Comparison of ENCODE assay signal across 18 mouse cellular contexts in genomic region chr13:62901139-62901538, GRCm38 (mm10). TPM values are rescaled to one million over a fixed set of nuclear protein-coding genes. Genes with fewer than 3 reads are reported as not detected.
DNase-seq lines count a peak whose midpoint lies in the region; ATAC-seq lines count a peak whose summit lies in the region.
"Had no signal": no experiment of that assay in that cellular context is flagged by ENCODE, and none has a peak within 500 bp of the region (broad histone marks: within the 10 kb centered on the region; RNA-seq: fewer than 3 reads in every experiment).

No protein-coding gene starts in this region.

- ATAC-seq in megakaryocyte, adult 5-6 weeks (ENCODE audit: poor library complexity, severe bottlenecking), result peak; percentile 47
- ATAC-seq: forebrain, embryonic 13.5 days; forebrain, embryonic 15.5 days; forebrain, postnatal 0 days had no signal

- intact Hi-C loops in heart, postnatal 10 days (cut with DNase I), result no loop called here

- peak; percentile 30 for DNase-seq in heart, adult 11 months
- DNase-seq in heart, postnatal 10 days, result no peak
- DNase-seq in 416B (ENCODE audit: low read depth), result peak; percentile 17
- no peak for DNase-seq in urinary bladder, postnatal 4 days (ENCODE audit: low spot score in 2 of 2)
- no peak for DNase-seq in kidney, adult 8-10 months
- DNase-seq: adrenal gland, adult 8-10 months; adrenal gland, postnatal 14 days; adrenal gland, postnatal 36 days; cerebellum, adult 11-12 months; cerebellum, adult 2 months; cerebellum, adult 9-10 months; cerebellum, postnatal 10 days; cerebellum, postnatal 25 days; forebrain, postnatal 0 days had no signal

RNA-seq across cellular contexts. Expression of gene Fbp1, which starts 13.1 kb away (rescaled TPM):
- total RNA-seq in heart, postnatal 10 days (2021), result not detected
- 0.20 and 2.7 TPM in 2 replicates for total RNA-seq in megakaryocyte, adult 5-6 weeks (2015)
- total RNA-seq in megakaryocyte, adult 5-6 weeks (2017), result 0.70 TPM in 1 of 2 replicates, not detected in the other
- total RNA-seq: forebrain, postnatal 0 days; MEL had no signal

RNA-seq across cellular contexts. Expression of gene Fbp2, which starts 42.9 kb away (rescaled TPM):
- total RNA-seq in heart, postnatal 10 days (2021), result 10 to 100 TPM; 33.8 to 39.5 TPM
- not detected in 2 replicates for total RNA-seq in megakaryocyte, adult 5-6 weeks (2015)
- not detected in 2 replicates for total RNA-seq in megakaryocyte, adult 5-6 weeks (2017)

Comparison
In these comparisons a context has a peak if more than half of its experiments do, and no peak if none do; other contexts are left out.
1. DNase-seq: peak in heart, adult 11 months (single experiment) and 416B (single experiment); none in heart, postnatal 10 days (0 of 2), urinary bladder, postnatal 4 days (0 of 2) and kidney, adult 8-10 months (0 of 2).
2. RNA of gene Fbp2, which starts 42.9 kb away (total RNA-seq): 33.8 to 39.5 TPM in heart, postnatal 10 days; not detected in megakaryocyte, adult 5-6 weeks; every median in the first group is over 10 times any median in the second.